8 mouse cellular contexts compared by ENCODE assay signal in genomic region chr10:117905666-117906266, GRCm38 (mm10). TPM values are rescaled to one million over a fixed set of nuclear protein-coding genes. Genes with fewer than 3 reads are reported as not detected.
A peak's percentile ranks its signal among the peaks of the same experiment; 100 is the strongest.
DNase-seq lines count a peak whose midpoint lies in the region; ATAC-seq and TF ChIP-seq lines count a peak whose summit lies in the region.

No protein-coding gene starts in this region.

- H3K27me3 ChIP-seq in embryonic facial prominence, embryonic 12.5 days, result no peaks in the 10 kb centered on the region
- H3K27me3 ChIP-seq in heart, embryonic 11.5 days (ENCODE audit: control insufficient read depth, insufficient read depth, low read length), result no peaks in the 10 kb centered on the region
- no peaks in the 10 kb centered on the region for H3K27me3 ChIP-seq in kidney, embryonic 16.5 days (ENCODE audit: insufficient read depth, low read length)
- no peaks in the 10 kb centered on the region for H3K27me3 ChIP-seq in liver, embryonic 13.5 days
- 0 out of 2 replicates have a peak, but pooled peaks cover 5% of the 10 kb centered on the region for H3K27me3 ChIP-seq in midbrain, postnatal 0 days (ENCODE audit: insufficient read depth, low read length)

- H3K4me1 ChIP-seq in embryonic facial prominence, embryonic 12.5 days, result 0 out of 2 replicates have a peak, but pooled peaks cover 4% of the 10 kb centered on the region
- H3K4me1 ChIP-seq in heart, embryonic 11.5 days (ENCODE audit: control insufficient read depth, insufficient read depth, low read length), result peaks cover 8% of the 10 kb centered on the region; the same call in 1 of the 2 replicates
- no peaks in the 10 kb centered on the region for H3K4me1 ChIP-seq in kidney, embryonic 16.5 days (ENCODE audit: insufficient read depth, low read length)
- H3K4me1 ChIP-seq in liver, embryonic 13.5 days (replicated peaks), result peaks cover 14% of the 10 kb centered on the region
- peaks cover 5% of the 10 kb centered on the region; the same call in 1 of the 2 replicates for H3K4me1 ChIP-seq in midbrain, postnatal 0 days (ENCODE audit: insufficient read depth, low read length)

- no peaks in the 10 kb centered on the region for H3K9me3 ChIP-seq in embryonic facial prominence, embryonic 12.5 days
- H3K9me3 ChIP-seq in heart, embryonic 11.5 days (replicated peaks; ENCODE audit: control insufficient read depth, low read length), result no peaks in the 10 kb centered on the region
- H3K9me3 ChIP-seq in kidney, embryonic 16.5 days (ENCODE audit: low read length), result no peaks in the 10 kb centered on the region
- H3K9me3 ChIP-seq in liver, embryonic 13.5 days (replicated peaks), result no peaks in the 10 kb centered on the region
- H3K9me3 ChIP-seq in midbrain, postnatal 0 days (ENCODE audit: low read length), result no peaks in the 10 kb centered on the region

- H3K27ac ChIP-seq in embryonic facial prominence, embryonic 12.5 days, result peak overlapping the region; percentile 73
- peak overlapping the region; percentile 23 for H3K27ac ChIP-seq in heart, embryonic 11.5 days (ENCODE audit: low read depth, low read length)
- H3K27ac ChIP-seq in kidney, embryonic 16.5 days (ENCODE audit: low read length), result peak overlapping the region; percentile 61
- H3K27ac ChIP-seq in liver, embryonic 13.5 days, result no peak overlapping the region
- H3K27ac ChIP-seq in midbrain, postnatal 0 days (ENCODE audit: low read depth, low read length), result no peak overlapping the region

- no peaks in the 10 kb centered on the region for H3K36me3 ChIP-seq in embryonic facial prominence, embryonic 12.5 days
- H3K36me3 ChIP-seq in heart, embryonic 11.5 days (ENCODE audit: control insufficient read depth, insufficient read depth, low read length), result no peaks in the 10 kb centered on the region
- H3K36me3 ChIP-seq in kidney, embryonic 16.5 days (ENCODE audit: insufficient read depth, low read length), result no peaks in the 10 kb centered on the region
- no peaks in the 10 kb centered on the region for H3K36me3 ChIP-seq in liver, embryonic 13.5 days
- H3K36me3 ChIP-seq in midbrain, postnatal 0 days (ENCODE audit: insufficient read depth, low read length), result no peaks in the 10 kb centered on the region

- H3K9ac ChIP-seq in embryonic facial prominence, embryonic 12.5 days, result peak overlapping the region; percentile 47; the same call in 1 of the 2 replicates
- H3K9ac ChIP-seq in heart, embryonic 11.5 days (ENCODE audit: low read depth, low read length), result peak overlapping the region; percentile 48; the same call in 1 of the 2 replicates
- H3K9ac ChIP-seq in kidney, embryonic 16.5 days (replicated peaks; ENCODE audit: low read length), result peak overlapping the region; percentile 67
- H3K9ac ChIP-seq in liver, embryonic 13.5 days, result no peak overlapping the region
- peak overlapping the region; percentile 33; the same call in 1 of the 2 replicates for H3K9ac ChIP-seq in midbrain, postnatal 0 days (replicated peaks; ENCODE audit: low read length, poor library complexity, severe bottlenecking)

- TF ChIP-seq CTCF in midbrain, postnatal 0 days (IDR thresholded peaks at IDR 0.05), result no peak

- DNase-seq in kidney, adult 18-20 months, result peak; percentile 9
- DNase-seq in kidney, adult 8-10 months, result no peak
- no peak for DNase-seq in liver, embryonic 13.5 days
- DNase-seq in midbrain, postnatal 0 days (ENCODE audit: low spot score), result peak; percentile 26
- peak; percentile 78 for DNase-seq in testis, postnatal 10 days (ENCODE audit: low spot score)

- H3K4me3 ChIP-seq in embryonic facial prominence, embryonic 12.5 days, result peak overlapping the region; percentile 35
- peak overlapping the region; percentile 38 for H3K4me3 ChIP-seq in heart, embryonic 11.5 days (ENCODE audit: low read depth, low read length)
- H3K4me3 ChIP-seq in kidney, embryonic 16.5 days (ENCODE audit: low read length), result peak overlapping the region; percentile 47
- H3K4me3 ChIP-seq in liver, embryonic 13.5 days (replicated peaks), result peak overlapping the region; percentile 31
- H3K4me3 ChIP-seq in midbrain, postnatal 0 days (ENCODE audit: low read depth, low read length), result peak overlapping the region; percentile 30

- WGBS in embryonic facial prominence, embryonic 12.5 days, result 18% methylated on average over 27 of the region's 27 CpGs
- WGBS in heart, embryonic 11.5 days (ENCODE audit: insufficient replicate concordance), result 12% methylated on average over 27 of the region's 27 CpGs
- WGBS in kidney, embryonic 16.5 days, result 13% methylated on average over 27 of the region's 27 CpGs
- WGBS in liver, embryonic 13.5 days (ENCODE audit: insufficient replicate concordance), result 17% methylated on average over 27 of the region's 27 CpGs
- 14% methylated on average over 27 of the region's 27 CpGs for WGBS in midbrain, postnatal 0 days

- ATAC-seq in embryonic facial prominence, embryonic 12.5 days (ENCODE audit: insufficient number of reproducible peaks, insufficient read depth, low FRiP score, low TSS enrichment), result peak; percentile 42; the same call in 1 of the 2 replicates
- peak; percentile 48 for ATAC-seq in heart, embryonic 11.5 days (replicated peaks; ENCODE audit: insufficient number of reproducible peaks, low FRiP score, low TSS enrichment)
- peak; percentile 70; the same call in 1 of the 2 replicates for ATAC-seq in kidney, embryonic 16.5 days (ENCODE audit: low FRiP score, low TSS enrichment)
- ATAC-seq in liver, embryonic 13.5 days (ENCODE audit: low read depth), result no peak
- no peak for ATAC-seq in midbrain, postnatal 0 days (ENCODE audit: low FRiP score)

- peak overlapping the region; percentile 57 for H3K4me2 ChIP-seq in embryonic facial prominence, embryonic 12.5 days (replicated peaks)
- peak overlapping the region; percentile 71 for H3K4me2 ChIP-seq in heart, embryonic 11.5 days
- H3K4me2 ChIP-seq in kidney, embryonic 16.5 days (replicated peaks; ENCODE audit: low read depth, low read length), result peak overlapping the region; percentile 74
- H3K4me2 ChIP-seq in liver, embryonic 13.5 days, result peak overlapping the region; percentile 54
- H3K4me2 ChIP-seq in midbrain, postnatal 0 days (ENCODE audit: low read depth, low read length, poor library complexity, severe bottlenecking), result peak overlapping the region; percentile 62

RNA-seq across cellular contexts. Expression of gene Rap1b, which starts 59.9 kb away (rescaled TPM):
- 153 and 160 TPM in 2 replicates for polyA plus RNA-seq in embryonic facial prominence, embryonic 12.5 days (2016; fragmentation: Nextera tagmentation; extraction: Ambion mirVana)
- 137 and 155 TPM in 2 replicates for polyA plus RNA-seq in heart, embryonic 11.5 days (2014; fragmentation: Nextera tagmentation; extraction: Ambion mirVana)
- 166 and 185 TPM in 2 replicates for polyA plus RNA-seq in kidney, embryonic 16.5 days (2015; fragmentation: Nextera tagmentation; extraction: Ambion mirVana)
- polyA plus RNA-seq in liver, embryonic 13.5 days (2015; fragmentation: Nextera tagmentation; extraction: Ambion mirVana), result 132 and 152 TPM in 2 replicates
- total RNA-seq in midbrain, postnatal 0 days (2014; rRNA removed), result 66.0 and 78.7 TPM in 2 replicates
- 140 and 145 TPM in 2 replicates for polyA plus RNA-seq in midbrain, postnatal 0 days (2015; fragmentation: Nextera tagmentation; extraction: Ambion mirVana)

Comparison
In these comparisons a context has a peak if more than half of its experiments do, and no peak if none do; other contexts are left out.
1. DNase-seq: peak in kidney, adult 18-20 months (single experiment), midbrain, postnatal 0 days (single experiment) and testis, postnatal 10 days (single experiment); none in kidney, adult 8-10 months (0 of 2) and liver, embryonic 13.5 days (single experiment).
2. ATAC-seq: peak in embryonic facial prominence, embryonic 12.5 days (single experiment), heart, embryonic 11.5 days (single experiment) and kidney, embryonic 16.5 days (single experiment); none in liver, embryonic 13.5 days (single experiment) and midbrain, postnatal 0 days (single experiment).
3. H3K27ac ChIP-seq: peak in embryonic facial prominence, embryonic 12.5 days (single experiment), heart, embryonic 11.5 days (single experiment) and kidney, embryonic 16.5 days (single experiment); none in liver, embryonic 13.5 days (single experiment) and midbrain, postnatal 0 days (single experiment).
4. Peak in every context shown above with its lines, with median percentiles within 50 percentile points of each other: H3K4me2 ChIP-seq and H3K4me3 ChIP-seq.